ENCODE assay signal across 30 mouse cellular contexts in the genomic region with DNA sequence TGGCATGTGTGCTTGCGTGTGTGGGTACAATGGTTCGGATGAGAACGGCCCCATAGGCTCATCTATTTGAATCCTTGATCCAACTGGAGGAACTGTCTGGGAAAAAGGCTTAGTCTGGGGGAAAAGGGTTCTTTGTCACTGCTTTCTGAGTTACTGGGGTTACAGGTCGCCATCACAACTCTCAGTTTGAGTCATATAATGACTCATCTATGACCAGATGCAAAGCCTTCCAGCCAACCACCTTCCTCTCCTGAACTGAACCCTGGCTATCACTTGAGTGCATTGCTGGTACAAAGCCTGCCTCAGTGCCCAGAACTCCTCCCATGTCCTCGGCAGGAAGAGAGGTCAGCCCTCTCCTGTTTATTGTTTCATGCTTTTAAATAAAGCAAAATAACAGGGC.
A peak's percentile ranks its signal among the peaks of the same experiment; 100 is the strongest.
DNase-seq lines count a peak whose midpoint lies in the region; ATAC-seq lines count a peak whose summit lies in the region.
"Had no signal": no experiment of that assay in that cellular context is flagged by ENCODE, and none has a peak within 500 bp of the region (broad histone marks: within the 10 kb centered on the region; RNA-seq: fewer than 3 reads in every experiment).

No protein-coding gene starts in this region.

- WGBS in intestine, embryonic 15.5 days: 74% methylated on average over 5 of the region's 5 CpGs
- 82% methylated on average over 5 of the region's 5 CpGs for WGBS in forebrain, embryonic 16.5 days

- no peaks in the 10 kb centered on the region for H3K9me3 ChIP-seq in intestine, embryonic 15.5 days
- no peaks in the 10 kb centered on the region for H3K9me3 ChIP-seq in forebrain, embryonic 16.5 days (ENCODE audit: control insufficient read depth, low read length)
- H3K9me3 ChIP-seq: embryonic facial prominence, embryonic 12.5 days; embryonic facial prominence, embryonic 15.5 days; G1E; heart, embryonic 15.5 days; hindbrain, embryonic 10.5 days; hindbrain, embryonic 13.5 days had no signal

- no peak for ATAC-seq in intestine, embryonic 15.5 days
- no peak for ATAC-seq in forebrain, embryonic 16.5 days
- ATAC-seq: activated CD4-positive, CD25-positive, alpha-beta regulatory T cell, adult 4 months; forebrain, postnatal 0 days; hindbrain, embryonic 16.5 days; intestine, embryonic 16.5 days had no signal

- peak; percentile 31 for DNase-seq in adrenal gland, adult 2 months
- DNase-seq in adrenal gland, adult 8-10 months: no peak
- DNase-seq in CD4-positive helper T cell, adult 2 months (ENCODE audit: low read depth, low spot score): peak; percentile 13
- peak; percentile 40 for DNase-seq in Muller cell, postnatal 12 days (ENCODE audit: inconsistent ontology term)
- DNase-seq in kidney, adult 11 months: no peak
- DNase-seq: adrenal gland, postnatal 14 days; B cell, adult 2 months; cerebellum, adult 11 months; cerebellum, adult 2 months; cerebellum, adult 9-11 months; cerebellum, postnatal 25 days; forebrain, postnatal 0 days; gastrocnemius, postnatal 25 days; heart, adult 18-20 months; heart, postnatal 10 days; heart, postnatal 36 days; kidney, adult 8-10 months had no signal

- H3K36me3 ChIP-seq in intestine, embryonic 15.5 days: no peaks in the 10 kb centered on the region
- no peaks in the 10 kb centered on the region for H3K36me3 ChIP-seq in forebrain, embryonic 16.5 days (ENCODE audit: control insufficient read depth, insufficient read depth)
- H3K36me3 ChIP-seq: embryonic facial prominence, embryonic 12.5 days; embryonic facial prominence, embryonic 15.5 days; forebrain, embryonic 12.5 days; G1E; heart, embryonic 12.5 days; heart, embryonic 15.5 days; hindbrain, embryonic 13.5 days had no signal

- no peaks in the 10 kb centered on the region for H3K27me3 ChIP-seq in intestine, embryonic 15.5 days (replicated peaks)
- H3K27me3 ChIP-seq in forebrain, embryonic 16.5 days (replicated peaks; ENCODE audit: control insufficient read depth, insufficient read depth, low read length): no peaks in the 10 kb centered on the region
- H3K27me3 ChIP-seq: embryonic facial prominence, embryonic 12.5 days; embryonic facial prominence, embryonic 15.5 days; forebrain, embryonic 12.5 days; heart, embryonic 12.5 days; heart, embryonic 15.5 days; hindbrain, embryonic 13.5 days had no signal

- H3K27ac ChIP-seq in intestine, embryonic 15.5 days: no peak overlapping the region
- H3K27ac ChIP-seq in forebrain, embryonic 16.5 days (ENCODE audit: low read length): no peak overlapping the region
- H3K27ac ChIP-seq: embryonic facial prominence, embryonic 12.5 days; embryonic facial prominence, embryonic 15.5 days; forebrain, embryonic 12.5 days; heart, embryonic 15.5 days; hindbrain, embryonic 13.5 days had no signal

- H3K9ac ChIP-seq in intestine, embryonic 15.5 days: no peak overlapping the region
- H3K9ac ChIP-seq in forebrain, embryonic 16.5 days (replicated peaks; ENCODE audit: low read depth, low read length): no peak overlapping the region
- H3K9ac ChIP-seq: embryonic facial prominence, embryonic 12.5 days; embryonic facial prominence, embryonic 15.5 days; forebrain, embryonic 12.5 days; forebrain, postnatal 0 days; heart, embryonic 12.5 days; heart, embryonic 15.5 days; hindbrain, embryonic 13.5 days had no signal

- H3K4me1 ChIP-seq in intestine, embryonic 15.5 days (replicated peaks): no peaks in the 10 kb centered on the region
- H3K4me1 ChIP-seq in forebrain, embryonic 16.5 days (replicated peaks; ENCODE audit: control insufficient read depth, insufficient read depth, low read length): no peaks in the 10 kb centered on the region
- H3K4me1 ChIP-seq: embryonic facial prominence, embryonic 12.5 days; forebrain, embryonic 12.5 days; hindbrain, embryonic 10.5 days; hindbrain, embryonic 13.5 days had no signal

- no peak overlapping the region for H3K4me2 ChIP-seq in intestine, embryonic 15.5 days (replicated peaks)
- H3K4me2 ChIP-seq in forebrain, embryonic 16.5 days (ENCODE audit: low read length): no peak overlapping the region
- H3K4me2 ChIP-seq: embryonic facial prominence, embryonic 12.5 days; embryonic facial prominence, embryonic 15.5 days; forebrain, embryonic 12.5 days; heart, embryonic 12.5 days; heart, embryonic 15.5 days; hindbrain, embryonic 13.5 days had no signal

- H3K4me3 ChIP-seq in intestine, embryonic 15.5 days (replicated peaks): no peak overlapping the region
- no peak overlapping the region for H3K4me3 ChIP-seq in forebrain, embryonic 16.5 days (replicated peaks; ENCODE audit: low read length)
- H3K4me3 ChIP-seq: embryonic facial prominence, embryonic 12.5 days; embryonic facial prominence, embryonic 15.5 days; forebrain, embryonic 12.5 days; heart, embryonic 12.5 days; heart, embryonic 15.5 days; hindbrain, embryonic 10.5 days; hindbrain, embryonic 13.5 days had no signal

Comparison
In these comparisons a context has a peak if more than half of its experiments do, and no peak if none do; other contexts are left out.
1. DNase-seq: peak in adrenal gland, adult 2 months (single experiment), CD4-positive helper T cell, adult 2 months (single experiment) and Muller cell, postnatal 12 days (single experiment); none in adrenal gland, adult 8-10 months (single experiment) and kidney, adult 11 months (single experiment).